Mouse (Mus musculus) liver, adult 2 months (tissue): Measurements from ENCODE around the gene Dnm3. TPM values are rescaled to one million over a fixed set of nuclear protein-coding genes. Genes with fewer than 3 reads are reported as not detected.

ENCODE experiments used
- DNase-seq: peaks from one replicate; pipeline ENCODE4 v3.0.0-alpha.2; 2011; ENCODE audit warnings: low read depth, low spot score; ENCODE audit errors: extremely low read depth
- H3K27ac ChIP-seq: fragments of 200-500 bp; replicated peaks from 2 replicates; pipeline ENCODE4 v1.5.1; 2012; ENCODE audit warnings: low read depth, mild to moderate bottlenecking, control low read depth, inconsistent platforms, low read length; ENCODE audit not compliant: insufficient read depth
- H3K27me3 ChIP-seq: fragments of 200-500 bp; 2 replicates; pipeline ENCODE4 v1.6.1; 2012; ENCODE audit warnings: mild to moderate bottlenecking, moderate library complexity, low read length, inconsistent platforms; ENCODE audit not compliant: control insufficient read depth, insufficient read depth
- H3K36me3 ChIP-seq: fragments of 200-500 bp; 2 replicates; pipeline ENCODE4 v1.6.1; 2012; ENCODE audit warnings: low read length, inconsistent platforms; ENCODE audit not compliant: control insufficient read depth, insufficient read depth
- H3K4me1 ChIP-seq: fragments of 200-500 bp; 2 replicates; pipeline ENCODE4 v1.6.1; 2011; ENCODE audit warnings: low read length; ENCODE audit not compliant: control insufficient read depth, insufficient read depth
- H3K4me3 ChIP-seq: fragments of 200-500 bp; 2 replicates; pipeline ENCODE4 v1.5.1; 2011; ENCODE audit warnings: low read depth, mild to moderate bottlenecking, control low read depth, low read length, moderate library complexity; ENCODE audit not compliant: insufficient read depth
- H3K79me2 ChIP-seq: fragments of 200-500 bp; 2 replicates; pipeline ENCODE4 v1.6.1; 2012; ENCODE audit warnings: inconsistent platforms, mild to moderate bottlenecking, low read length, moderate library complexity; ENCODE audit not compliant: control insufficient read depth, insufficient read depth
- H3K9ac ChIP-seq: fragments of 200-500 bp; 2 replicates; pipeline ENCODE4 v1.6.1; 2012; ENCODE audit warnings: low read depth, mild to moderate bottlenecking, control low read depth, inconsistent platforms, low read length
- CTCF ChIP-seq: fragments of 200-500 bp; IDR thresholded peaks from 2 replicates; pipeline ENCODE4 v1.5.1; 2011; ENCODE audit warnings: low read depth, low read length, control low read depth
- POLR2A ChIP-seq: fragments of 200-500 bp; IDR thresholded peaks from 2 replicates; pipeline ENCODE4 v1.6.1; 2011; ENCODE audit warnings: low read length, control low read depth; ENCODE audit not compliant: insufficient read depth; ENCODE audit errors: extremely low read depth
- WGBS: fragments of 180-500 bp; shearing (Covaris S2); methylation state at CpG from one replicate; pipeline ENCODE4 v1.1.7; 2018; 5-methylcytosine and 5-hydroxymethylcytosine counted together
- polyA plus RNA-seq: library from polyadenylated mRNA; depleted of rRNA; stranded (reverse); fragments of >200 nt; gene quantifications from 2 replicates; pipeline ENCODE4 v1.2.3, GENCODE M21; 2012
- total RNA-seq: library from RNA; depleted of rRNA; stranded (reverse); fragments of >200 nt; gene quantifications from 2 replicates; pipeline ENCODE4 v1.2.3, GENCODE M21; 2014

The Dnm3 gene
- total and polyA plus RNA-seq, 2 experiments: 0.46 to 0.60 TPM

DNA sequence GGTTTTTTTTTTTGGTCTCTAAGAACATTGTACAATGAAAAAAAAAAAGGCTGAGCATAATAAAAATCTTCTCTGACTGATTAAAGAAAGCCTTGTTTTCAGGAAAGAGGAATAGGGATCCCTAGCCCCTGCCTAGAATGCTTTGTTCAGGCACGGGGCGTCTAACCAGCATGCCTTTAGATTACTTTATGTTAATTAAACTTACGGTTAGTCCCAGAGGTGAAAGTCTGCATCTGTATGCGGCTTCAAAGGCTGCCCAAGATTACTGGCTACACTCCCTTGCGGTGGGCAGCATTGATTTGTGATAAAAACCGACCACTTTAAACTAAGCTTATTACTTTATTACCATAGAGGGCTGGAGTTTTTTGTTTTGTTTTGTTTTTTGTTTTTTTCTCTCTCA, 424.2 kb downstream of the Dnm3 start:
- Histone ChIP-seq H3K4me3 (no peak overlapping the region), H3K79me2 (no peaks in the 10 kb centered on the region), H3K27me3 (no peaks in the 10 kb centered on the region), H3K36me3 (no peaks in the 10 kb centered on the region), H3K9ac (no peak overlapping the region), H3K4me1 (no peaks in the 10 kb centered on the region), H3K27ac (no peak overlapping the region)
- no peak for TF ChIP-seq POLR2A
- TF ChIP-seq CTCF: no peak
- 78% methylated on average over 6 of the region's 6 CpGs for WGBS
- no peak for DNase-seq

- TF ChIP-seq CTCF (no peak), POLR2A (no peak)
- no peaks in the 10 kb centered on the region for H3K27me3 ChIP-seq
- DNase-seq: no peak
- H3K79me2 ChIP-seq: no peaks in the 10 kb centered on the region
- H3K9ac ChIP-seq: no peak overlapping the region
- H3K4me3 ChIP-seq: no peak overlapping the region
- no peaks in the 10 kb centered on the region for H3K4me1 ChIP-seq
- no peaks in the 10 kb centered on the region for H3K36me3 ChIP-seq
- H3K27ac ChIP-seq: no peak overlapping the region
- 86% methylated on average over 7 of the region's 7 CpGs for WGBS
Observed at GRCm38 (mm10) chr1:162053186-162053585, 424.6 kb downstream of the Dnm3 start.

- Histone ChIP-seq H3K4me3 (no peak overlapping the region), H3K79me2 (no peaks in the 10 kb centered on the region), H3K27ac (no peak overlapping the region), H3K27me3 (no peaks in the 10 kb centered on the region), H3K9ac (no peak overlapping the region), H3K36me3 (no peaks in the 10 kb centered on the region), H3K4me1 (no peaks in the 10 kb centered on the region)
- no peak for DNase-seq
- WGBS: 94% methylated on average over 6 of the region's 6 CpGs
- TF ChIP-seq CTCF (no peak), POLR2A (no peak)
Observed at GRCm38 (mm10) chr1:162052755-162053154, 425.1 kb downstream of the Dnm3 start.

DNA sequence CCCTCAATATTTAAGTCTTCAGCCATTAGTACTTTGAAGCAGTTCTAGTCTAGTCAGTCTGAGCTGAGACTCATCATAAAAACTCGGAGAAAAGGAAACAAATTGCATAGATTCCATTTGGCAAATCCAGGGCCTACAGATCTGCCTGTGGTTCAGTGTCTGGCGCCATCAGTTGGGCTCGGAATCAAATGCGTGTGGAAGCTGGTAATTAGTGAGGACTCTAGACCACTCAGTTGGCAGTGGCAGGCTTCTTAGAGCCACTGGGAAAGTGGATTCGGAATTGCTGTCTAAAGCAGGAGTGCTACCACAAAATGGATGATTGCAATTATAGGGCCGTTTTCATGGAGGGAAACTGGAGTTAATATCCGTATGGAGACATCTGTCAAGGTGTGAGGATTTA, 425.7 kb downstream of the Dnm3 start:
- Histone ChIP-seq H3K36me3 (no peaks in the 10 kb centered on the region), H3K79me2 (no peaks in the 10 kb centered on the region), H3K27me3 (no peaks in the 10 kb centered on the region), H3K9ac (no peak overlapping the region), H3K4me1 (no peaks in the 10 kb centered on the region), H3K4me3 (no peak overlapping the region), H3K27ac (no peak overlapping the region)
- WGBS: 93% methylated on average over 7 of the region's 7 CpGs
- no peak for DNase-seq
- TF ChIP-seq POLR2A: no peak
- no peak for TF ChIP-seq CTCF

GRCm38 (mm10) chr1:162051710-162052109, 426.1 kb downstream of the Dnm3 start:
- Histone ChIP-seq H3K27me3 (no peaks in the 10 kb centered on the region), H3K9ac (no peak overlapping the region), H3K79me2 (no peaks in the 10 kb centered on the region), H3K27ac (no peak overlapping the region), H3K36me3 (no peaks in the 10 kb centered on the region), H3K4me3 (no peak overlapping the region), H3K4me1 (no peaks in the 10 kb centered on the region)
- 90% methylated on average over 4 of the region's 4 CpGs for WGBS
- TF ChIP-seq POLR2A: no peak
- TF ChIP-seq CTCF: no peak
- DNase-seq: no peak

DNA sequence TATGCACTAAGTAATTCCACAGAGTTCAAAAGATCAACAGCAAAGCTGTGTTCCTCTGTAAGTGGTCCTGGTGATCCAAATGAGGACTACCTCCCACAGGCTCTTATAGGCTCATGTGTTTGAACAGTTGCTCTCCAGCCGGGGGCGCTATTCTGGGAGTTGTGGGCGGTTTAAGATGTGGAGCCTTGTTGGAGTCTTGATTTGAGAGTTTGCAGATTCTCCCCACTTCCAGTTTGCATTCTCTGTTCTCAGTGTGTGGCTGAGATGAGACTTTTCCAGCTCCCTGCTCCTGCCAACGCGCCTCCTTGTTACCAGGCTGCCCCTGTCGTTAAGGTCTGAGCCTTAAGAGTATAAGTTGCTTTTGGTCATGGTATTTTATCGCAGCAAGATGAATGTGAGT, 430.2 kb downstream of the Dnm3 start:
- no peak overlapping the region for H3K4me3 ChIP-seq
- no peaks in the 10 kb centered on the region for H3K4me1 ChIP-seq
- no peak for DNase-seq
- no peak overlapping the region for H3K27ac ChIP-seq
- no peaks in the 10 kb centered on the region for H3K27me3 ChIP-seq
- H3K9ac ChIP-seq: no peak overlapping the region
- no peaks in the 10 kb centered on the region for H3K36me3 ChIP-seq
- no peaks in the 10 kb centered on the region for H3K79me2 ChIP-seq
- TF ChIP-seq POLR2A (no peak), CTCF (no peak)
- WGBS: 87% methylated on average over 7 of the region's 7 CpGs
